Mouse (Mus musculus): ENCODE measurements around the gene 1700067K01Rik. TPM values are rescaled to one million over a fixed set of nuclear protein-coding genes. Genes with fewer than 3 reads are reported as not detected.

The 1700067K01Rik gene
- polyA plus RNA-seq, 1 experiment = not detected

DNA sequence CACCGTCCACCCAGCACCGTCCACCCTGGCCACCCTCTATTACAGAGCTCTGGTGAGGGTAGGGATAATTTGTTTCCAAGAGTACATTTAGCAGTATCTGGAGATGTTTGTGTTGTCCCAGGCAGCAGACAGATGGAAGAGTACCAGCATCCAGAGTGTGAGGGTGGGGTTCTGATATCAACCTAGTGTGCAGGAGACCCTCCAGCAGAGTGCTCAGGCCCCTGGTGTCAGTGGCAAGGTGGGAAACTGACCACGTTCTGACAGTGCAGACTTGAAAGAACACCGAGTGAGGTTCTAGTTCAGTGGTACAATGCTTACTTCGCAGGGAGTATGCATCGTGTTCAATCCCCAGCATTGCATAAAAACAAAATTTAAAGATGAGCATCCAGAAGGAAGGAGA lies 29.6 kb upstream of the 1700067K01Rik start:
- TF ChIP-seq POLR2A (IDR thresholded peaks at IDR 0.05; ENCODE audit: insufficient read depth, low read depth, low read length) (no peak), CTCF (IDR thresholded peaks at IDR 0.05; ENCODE audit: insufficient read depth, low read depth, low read length) (no peak)
- peaks cover 17% of the 10 kb centered on the region for H3K4me1 ChIP-seq (ENCODE audit: control insufficient read depth, insufficient read depth, low read length)
- no peak overlapping the region for H3K27ac ChIP-seq (ENCODE audit: insufficient read depth, low read depth, low read length)
- no peak overlapping the region for H3K4me3 ChIP-seq (ENCODE audit: insufficient read depth, low read depth, low read length)
- WGBS = 77% methylated on average over 6 of the region's 6 CpGs

DNA sequence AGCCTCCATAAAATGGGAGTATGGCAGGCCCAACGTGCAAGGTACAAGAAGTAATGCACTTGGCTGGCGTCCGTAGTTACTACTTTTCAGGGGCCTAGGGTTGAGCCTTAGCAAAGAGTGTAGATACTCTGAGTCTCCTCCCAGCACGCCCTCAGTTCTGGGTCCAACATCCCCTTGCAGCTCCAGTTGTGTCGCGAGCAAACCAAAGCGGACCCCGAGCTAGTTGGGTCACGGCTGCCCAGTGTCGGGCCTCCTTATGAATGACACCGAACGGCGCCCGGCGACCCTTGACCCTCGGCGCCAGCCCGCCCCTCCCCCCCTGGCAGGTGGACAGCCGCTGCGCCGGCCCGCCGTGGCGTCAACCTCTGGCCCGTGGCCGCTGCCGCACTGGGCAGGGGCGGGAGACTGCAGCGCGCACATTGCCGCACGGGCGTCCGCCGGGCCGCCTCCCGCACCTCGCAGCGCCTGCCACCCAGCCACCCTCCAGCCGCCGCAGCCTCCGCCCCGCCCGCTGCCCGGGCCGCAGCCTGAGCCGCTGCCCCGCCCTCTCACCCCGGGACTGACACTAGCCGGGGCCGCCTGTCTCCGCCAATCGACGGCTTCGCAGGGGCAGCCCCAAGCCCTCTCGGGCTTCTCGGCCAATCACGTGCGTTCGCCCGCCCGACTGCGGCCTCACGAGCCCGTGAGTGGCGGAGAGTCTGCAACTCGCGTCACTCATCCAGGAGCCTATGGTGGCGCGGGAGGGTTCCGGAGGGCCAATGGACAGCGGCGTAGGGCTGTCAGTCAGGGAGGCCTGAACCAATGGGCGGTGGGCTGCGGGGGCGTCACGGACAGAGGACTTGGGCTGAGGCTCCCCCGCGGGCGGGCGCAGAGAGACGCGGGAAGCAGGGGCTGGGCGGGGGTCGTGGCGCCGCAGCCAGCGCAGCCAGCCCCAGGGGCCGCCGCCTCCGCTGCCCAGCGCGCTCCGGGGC lies 28.9 kb upstream of the 1700067K01Rik start, which contains the start of gene Prkaca:
Prkaca (plus strand) TSS at position 844 of the 971 bp plus-strand sequence.
- whole genome bisulfite sequencing = under 1% methylated on average over 91 of the region's 94 CpGs
- peaks cover 25% of the 10 kb centered on the region for H3K4me1 ChIP-seq (ENCODE audit: control insufficient read depth, insufficient read depth, low read length)
- TF ChIP-seq POLR2A (IDR thresholded peaks at IDR 0.05; ENCODE audit: insufficient read depth, low read depth, low read length) (peak; percentile 29; the same call in 1 of the 2 replicates), CTCF (IDR thresholded peaks at IDR 0.05; ENCODE audit: insufficient read depth, low read depth, low read length) (no peak)
- H3K4me3 ChIP-seq (ENCODE audit: insufficient read depth, low read depth, low read length) = peak within 1 kb of the TSS; percentile 94
- peak within 1 kb of the TSS; percentile 76 for H3K27ac ChIP-seq (ENCODE audit: insufficient read depth, low read depth, low read length)

DNA sequence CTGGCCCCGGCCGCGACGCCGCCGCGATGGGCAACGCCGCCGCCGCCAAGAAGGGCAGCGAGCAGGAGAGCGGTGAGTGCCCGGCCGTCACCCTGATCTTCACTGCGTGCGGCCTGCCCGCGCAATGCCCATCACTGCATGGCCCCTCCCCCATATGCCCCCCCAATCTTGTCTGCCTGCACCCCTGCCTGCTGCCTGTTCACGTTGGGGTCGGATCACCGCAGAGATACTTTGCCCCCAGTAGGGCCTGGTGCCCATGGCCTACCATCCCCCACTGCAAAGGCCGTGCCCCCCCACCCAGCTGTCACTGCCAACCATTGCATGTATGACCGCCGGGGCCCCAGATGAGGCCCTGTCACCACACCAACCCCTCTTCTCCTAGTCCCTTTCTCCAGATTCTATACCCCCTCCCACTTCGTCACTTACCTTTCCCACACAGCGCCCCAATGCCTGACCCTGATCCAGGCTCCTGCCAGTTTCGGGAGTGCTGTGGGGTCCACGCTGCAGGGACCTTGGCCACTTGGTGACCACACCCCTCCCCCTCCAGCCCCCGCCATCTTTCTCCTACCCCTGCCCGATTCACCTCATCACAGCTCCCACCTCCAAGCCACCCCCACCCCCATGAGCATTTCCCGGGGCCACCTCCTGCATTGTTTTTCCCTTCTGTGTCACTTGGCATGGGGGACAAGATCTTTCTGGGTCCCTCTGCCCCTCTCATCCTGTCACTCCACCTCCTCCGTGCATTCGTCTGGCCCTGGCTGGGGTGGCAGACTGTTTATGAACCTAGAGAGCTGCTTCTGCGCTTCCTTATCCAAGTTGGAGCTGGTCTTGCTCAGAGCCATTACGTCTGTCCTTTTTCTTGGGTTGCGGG lies 27.9 kb upstream of the 1700067K01Rik start:
- TF ChIP-seq POLR2A (IDR thresholded peaks at IDR 0.05; ENCODE audit: insufficient read depth, low read depth, low read length) = no peak
- no peak for TF ChIP-seq CTCF (IDR thresholded peaks at IDR 0.05; ENCODE audit: insufficient read depth, low read depth, low read length)
- peak overlapping the region; percentile 94 for H3K4me3 ChIP-seq (ENCODE audit: insufficient read depth, low read depth, low read length)
- peak overlapping the region; percentile 76 for H3K27ac ChIP-seq (ENCODE audit: insufficient read depth, low read depth, low read length)
- WGBS = 1% methylated on average over 37 of the region's 37 CpGs
- H3K4me1 ChIP-seq (ENCODE audit: control insufficient read depth, insufficient read depth, low read length) = peaks cover 34% of the 10 kb centered on the region

DNA sequence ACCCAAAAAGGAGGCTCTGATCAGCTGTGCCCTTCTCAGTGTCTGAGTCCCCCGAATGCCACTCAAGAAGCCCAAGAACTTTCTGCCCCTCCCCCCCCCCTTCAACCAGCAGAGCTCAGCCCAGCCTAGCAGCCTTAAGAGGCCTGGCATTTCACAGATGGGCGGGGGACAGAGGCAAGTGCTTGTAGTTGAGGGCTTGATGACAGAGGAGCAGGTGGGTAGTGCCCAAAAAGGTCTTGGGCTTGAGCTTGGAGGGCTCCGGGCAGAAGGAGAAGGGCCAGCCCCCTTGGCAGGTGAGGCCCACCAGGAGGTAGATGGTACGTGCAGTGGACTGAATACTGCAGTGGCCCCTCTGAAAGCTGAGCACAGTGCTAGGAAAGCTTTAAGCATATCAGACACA lies 26.8 kb upstream of the 1700067K01Rik start:
- WGBS = 76% methylated on average over 4 of the region's 4 CpGs
- no peak for TF ChIP-seq POLR2A (IDR thresholded peaks at IDR 0.05; ENCODE audit: insufficient read depth, low read depth, low read length)
- TF ChIP-seq CTCF (IDR thresholded peaks at IDR 0.05; ENCODE audit: insufficient read depth, low read depth, low read length) = no peak
- Histone ChIP-seq H3K27ac (ENCODE audit: insufficient read depth, low read depth, low read length) (no peak overlapping the region), H3K4me1 (ENCODE audit: control insufficient read depth, insufficient read depth, low read length) (peaks cover 35% of the 10 kb centered on the region), H3K4me3 (ENCODE audit: insufficient read depth, low read depth, low read length) (no peak overlapping the region)

DNA sequence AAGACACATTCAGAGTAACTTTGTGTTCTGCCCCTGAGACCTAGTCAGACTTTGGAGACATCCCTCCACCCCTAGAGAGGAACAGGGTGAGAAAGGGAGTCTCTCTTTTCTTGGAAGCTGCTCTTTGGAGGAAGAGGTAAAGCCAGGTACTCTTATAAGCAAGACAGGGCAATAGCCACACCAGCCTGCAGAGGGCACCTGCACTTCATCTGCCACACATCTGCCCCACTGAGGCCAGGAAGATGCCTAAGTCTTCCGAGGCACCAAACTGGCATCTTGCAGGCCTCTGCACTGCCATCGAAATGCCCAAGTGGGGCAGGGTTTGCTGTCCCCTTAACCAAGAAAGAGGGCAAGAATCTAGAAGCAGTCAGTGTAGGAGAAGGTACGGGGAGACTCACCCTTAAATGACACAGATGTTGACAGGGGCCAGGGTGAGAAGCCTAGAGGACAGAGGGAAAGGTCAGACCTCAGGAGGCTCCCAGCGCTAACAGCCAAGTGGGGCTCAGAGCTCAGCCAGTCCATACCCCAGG lies 25.1 kb upstream of the 1700067K01Rik start:
- Histone ChIP-seq H3K27ac (ENCODE audit: insufficient read depth, low read depth, low read length) (no peak overlapping the region), H3K4me3 (ENCODE audit: insufficient read depth, low read depth, low read length) (no peak overlapping the region), H3K4me1 (ENCODE audit: control insufficient read depth, insufficient read depth, low read length) (peaks cover 35% of the 10 kb centered on the region)
- 78% methylated on average over 4 of the region's 4 CpGs for WGBS
- TF ChIP-seq CTCF (IDR thresholded peaks at IDR 0.05; ENCODE audit: insufficient read depth, low read depth, low read length) (no peak), POLR2A (IDR thresholded peaks at IDR 0.05; ENCODE audit: insufficient read depth, low read depth, low read length) (no peak)

DNA sequence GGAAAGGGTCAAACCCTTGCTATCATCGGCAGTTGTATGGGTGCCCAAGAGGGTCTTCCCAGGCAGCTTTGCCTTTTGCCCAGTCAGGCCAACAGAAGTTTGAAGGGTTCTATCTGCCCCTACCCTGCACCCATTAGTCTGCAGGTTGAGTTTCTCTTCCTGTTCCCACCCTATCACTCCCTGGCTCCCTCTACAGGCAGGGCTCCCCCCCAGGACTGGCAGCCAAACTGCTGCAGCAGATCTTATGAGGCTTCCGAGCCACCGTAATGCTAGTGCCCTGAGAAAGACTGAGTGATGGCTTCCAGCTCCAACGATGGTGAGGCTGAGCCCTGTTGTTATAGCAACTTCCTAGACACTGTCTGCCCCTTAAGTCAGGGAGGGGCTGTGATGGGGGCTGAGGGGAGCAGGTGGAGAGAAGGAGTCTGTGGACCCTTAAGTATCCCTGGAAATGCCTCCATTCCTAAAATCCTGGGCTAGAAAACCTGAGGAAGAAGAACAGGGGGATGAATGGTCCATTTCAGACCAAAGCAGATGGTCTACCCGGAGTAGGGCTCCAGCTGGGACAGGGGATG lies 24.4 kb upstream of the 1700067K01Rik start:
- Histone ChIP-seq H3K27ac (ENCODE audit: insufficient read depth, low read depth, low read length) (no peak overlapping the region), H3K4me3 (ENCODE audit: insufficient read depth, low read depth, low read length) (no peak overlapping the region), H3K4me1 (ENCODE audit: control insufficient read depth, insufficient read depth, low read length) (peaks cover 35% of the 10 kb centered on the region)
- 61% methylated on average over 5 of the region's 5 CpGs for WGBS
- TF ChIP-seq POLR2A (IDR thresholded peaks at IDR 0.05; ENCODE audit: insufficient read depth, low read depth, low read length) (no peak), CTCF (IDR thresholded peaks at IDR 0.05; ENCODE audit: insufficient read depth, low read depth, low read length) (no peak)

DNA sequence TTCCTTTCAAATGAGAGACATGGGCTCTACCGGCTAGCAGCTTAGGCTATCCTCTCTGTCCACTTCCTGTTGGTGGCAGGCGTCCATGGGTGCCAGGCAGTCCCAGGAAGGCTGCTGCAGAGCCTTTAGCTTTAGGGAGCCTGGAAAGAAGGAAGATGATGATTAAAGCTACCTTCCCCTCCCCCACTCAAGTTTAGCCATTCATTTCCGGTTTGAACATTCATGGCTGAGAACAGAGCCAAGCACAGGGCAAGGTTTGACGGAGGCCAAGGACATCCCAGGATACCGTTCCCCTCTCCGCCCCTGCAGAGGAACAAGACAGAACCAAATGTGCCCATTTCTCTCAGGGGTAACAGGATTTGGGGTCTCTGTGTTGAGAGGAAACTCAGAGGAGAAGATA lies 23.7 kb upstream of the 1700067K01Rik start:
- TF ChIP-seq CTCF (IDR thresholded peaks at IDR 0.05; ENCODE audit: insufficient read depth, low read depth, low read length) (no peak), POLR2A (IDR thresholded peaks at IDR 0.05; ENCODE audit: insufficient read depth, low read depth, low read length) (no peak)
- Histone ChIP-seq H3K4me3 (ENCODE audit: insufficient read depth, low read depth, low read length) (no peak overlapping the region), H3K27ac (ENCODE audit: insufficient read depth, low read depth, low read length) (0 out of 2 replicates have a peak overlapping the region, but pooled peaks have one; percentile 3), H3K4me1 (ENCODE audit: control insufficient read depth, insufficient read depth, low read length) (peaks cover 35% of the 10 kb centered on the region)
- WGBS = 32% methylated on average over 6 of the region's 6 CpGs

DNA sequence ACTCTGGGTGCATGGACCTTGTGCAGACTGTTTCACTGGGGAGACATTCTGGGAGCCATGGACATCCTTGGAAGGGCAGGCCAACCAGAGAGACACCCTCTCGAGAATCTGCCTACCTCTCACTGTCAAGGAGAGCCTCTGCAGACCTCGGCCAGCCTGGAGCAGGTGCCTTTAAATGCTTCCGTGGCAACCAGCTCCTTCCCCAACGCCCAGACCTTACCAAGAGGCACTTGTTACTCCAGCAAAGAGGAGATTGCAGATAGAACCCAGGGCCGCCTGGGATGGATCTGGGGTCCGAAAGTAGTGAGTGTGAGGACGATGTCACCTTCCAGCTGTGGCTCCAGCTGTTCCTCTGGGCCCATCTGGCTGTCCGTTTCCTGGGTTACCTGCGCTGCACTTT lies 23.1 kb upstream of the 1700067K01Rik start:
- Histone ChIP-seq H3K27ac (ENCODE audit: insufficient read depth, low read depth, low read length) (no peak overlapping the region), H3K4me3 (ENCODE audit: insufficient read depth, low read depth, low read length) (no peak overlapping the region), H3K4me1 (ENCODE audit: control insufficient read depth, insufficient read depth, low read length) (peaks cover 35% of the 10 kb centered on the region)
- TF ChIP-seq CTCF (IDR thresholded peaks at IDR 0.05; ENCODE audit: insufficient read depth, low read depth, low read length) = no peak
- TF ChIP-seq POLR2A (IDR thresholded peaks at IDR 0.05; ENCODE audit: insufficient read depth, low read depth, low read length) = no peak
- 62% methylated on average over 9 of the region's 9 CpGs for WGBS

All from olfactory bulb, adult 2 months (tissue).